Mouse (Mus musculus) spleen, adult 2 months (tissue): Measurements from ENCODE around the gene Zdhhc5.

ENCODE experiments used
- CTCF ChIP-seq: fragments of 200-500 bp; IDR thresholded peaks from 2 replicates; pipeline ENCODE4 v1.5.1; 2011; ENCODE audit warnings: mild to moderate bottlenecking, inconsistent platforms; ENCODE audit not compliant: insufficient read depth, insufficient read length, insufficient replicate concordance; ENCODE audit errors: extremely low read depth
- POLR2A ChIP-seq: fragments of 200-500 bp; IDR thresholded peaks from 2 replicates; pipeline ENCODE4 v1.6.1; 2011; ENCODE audit warnings: low read depth, low read length, inconsistent platforms

DNA sequence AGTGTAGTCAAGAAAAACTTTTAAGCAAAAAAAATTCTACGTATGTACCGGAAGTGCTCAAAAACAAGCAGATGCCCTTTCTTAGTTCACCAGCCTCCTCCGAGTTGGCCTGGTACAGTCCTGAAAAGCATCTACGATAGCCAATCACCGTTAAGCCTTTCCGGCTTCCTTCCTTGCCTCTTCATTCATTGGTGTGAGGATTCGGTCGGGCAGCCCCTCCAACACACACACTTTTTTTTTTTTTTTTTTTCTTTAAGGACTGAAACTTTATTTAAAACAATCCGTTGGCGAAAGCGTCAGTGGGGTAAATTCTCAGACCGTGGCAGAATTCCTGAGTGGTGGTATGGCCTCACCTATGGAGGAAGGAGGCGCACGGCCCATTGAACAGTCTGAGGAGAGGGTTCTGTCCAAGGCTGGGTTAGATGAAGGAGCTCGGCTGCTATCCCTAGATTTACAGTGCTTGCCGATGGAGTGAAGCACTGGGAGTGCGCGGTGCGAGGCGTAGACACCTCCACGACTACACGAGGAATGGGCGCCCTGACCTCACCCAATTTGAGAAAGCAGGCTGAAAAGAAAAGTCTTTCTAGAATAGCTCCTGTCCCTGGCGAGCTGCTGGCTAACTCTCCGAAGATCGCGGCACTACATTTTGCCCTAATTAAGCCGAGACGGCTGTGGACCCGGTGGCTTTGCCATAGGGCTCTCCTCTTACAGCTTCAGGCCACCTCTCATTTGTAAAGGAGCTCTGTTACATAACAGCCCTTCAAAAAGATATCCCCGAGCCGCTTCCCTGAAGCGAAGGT, 782 bp upstream of the Zdhhc5 start:
- TF ChIP-seq POLR2A (no peak), CTCF (no peak)
